Mouse (Mus musculus) cerebellum, adult 2 months (tissue): ENCODE data around the gene Epb41l1.

ENCODE experiments used
- CTCF ChIP-seq: fragments of 200-500 bp; IDR thresholded peaks from 2 replicates; pipeline ENCODE4 v1.5.1; 2011; ENCODE audit warnings: low read depth, mild to moderate bottlenecking, control low read depth, low read length, moderate library complexity, borderline replicate concordance; ENCODE audit not compliant: insufficient read depth
- POLR2A ChIP-seq: fragments of 200-500 bp; IDR thresholded peaks from 2 replicates; pipeline ENCODE4 v1.6.1; 2011; ENCODE audit warnings: low read length, control low read depth, borderline replicate concordance; ENCODE audit not compliant: insufficient read depth

DNA sequence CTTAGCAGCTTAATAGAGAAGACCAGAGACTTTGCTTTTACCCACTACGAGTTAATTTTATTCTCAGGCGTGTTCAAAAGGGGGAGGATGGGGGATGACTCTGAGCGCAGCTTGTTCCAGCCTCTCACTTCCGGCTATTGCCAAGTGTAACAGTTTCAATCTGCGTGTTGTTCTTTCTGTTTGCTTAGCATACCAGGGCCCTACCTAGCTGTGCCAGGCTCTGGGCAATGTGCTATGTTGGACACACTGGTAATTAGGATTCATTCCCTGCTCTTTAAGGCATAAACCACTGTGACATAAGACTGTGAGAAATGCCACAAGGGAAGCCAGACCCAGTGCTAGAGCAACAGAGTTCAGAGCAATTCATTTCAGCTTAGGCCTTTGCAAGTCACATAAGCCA lies 142.8 kb downstream of the Epb41l1 start:
- TF ChIP-seq CTCF, result no peak
- no peak for TF ChIP-seq POLR2A
